Mouse (Mus musculus): ENCODE data around the gene Spaar.

DNA sequence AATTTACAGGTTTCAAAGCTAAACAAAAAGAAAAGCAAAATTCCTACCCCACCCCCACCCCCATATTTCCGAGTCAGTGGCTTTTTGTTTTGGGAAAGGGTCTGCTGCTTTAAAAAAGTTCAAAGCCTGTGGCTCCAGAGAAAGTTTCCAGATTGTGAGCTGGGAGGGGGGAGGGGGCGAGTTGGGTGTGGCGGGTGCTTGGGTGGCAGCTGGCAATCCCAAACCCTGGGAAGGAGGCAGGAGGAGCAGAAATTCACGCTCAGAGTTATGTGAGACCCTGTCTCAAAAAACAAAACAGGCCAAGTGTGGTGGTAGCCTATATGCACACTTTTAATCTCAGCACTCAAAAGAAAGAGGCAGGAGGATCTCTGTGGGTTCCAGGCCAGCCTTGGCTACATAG lies 12.8 kb downstream of the Spaar start:
- TF ChIP-seq CTCF (IDR thresholded peaks at IDR 0.05; ENCODE audit: borderline replicate concordance, insufficient read depth, low read depth, low read length) (no peak), POLR2A (IDR thresholded peaks at IDR 0.05; ENCODE audit: borderline replicate concordance, insufficient read depth, low read length) (no peak)
